Mouse (Mus musculus): ENCODE data around the gene Fgfr3.

Fgfr3 gene

DNA sequence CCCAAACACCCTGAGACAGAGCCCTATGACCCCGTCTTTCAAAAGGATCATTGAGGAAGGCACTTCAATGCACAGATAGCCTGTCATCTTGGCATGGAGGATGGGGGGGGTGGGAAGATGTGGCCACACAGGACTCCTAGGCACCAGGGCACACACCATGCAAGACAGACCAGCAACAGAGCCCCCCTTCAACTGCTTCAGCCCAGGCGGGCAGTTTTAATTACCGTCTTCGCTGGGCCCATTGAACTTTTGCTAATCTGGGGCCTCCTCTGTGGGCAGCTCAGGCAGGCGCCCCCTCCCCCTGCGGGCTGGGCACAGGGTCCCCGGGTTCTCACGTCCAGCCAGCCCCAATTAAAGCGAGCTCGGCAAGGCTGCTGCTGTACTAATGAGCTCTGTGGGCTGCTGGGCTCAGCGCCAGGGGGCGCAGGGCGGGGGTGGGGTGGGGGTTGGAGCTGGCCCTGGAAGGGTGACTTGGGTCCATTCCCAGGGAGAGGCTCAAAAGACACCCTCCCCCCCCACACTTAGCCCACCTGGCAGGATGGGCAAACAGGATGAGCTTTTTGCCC lies 23.4 kb upstream of the Fgfr3 start:
- DNase-seq (ENCODE audit: low read depth, low spot score) = no peak

DNA sequence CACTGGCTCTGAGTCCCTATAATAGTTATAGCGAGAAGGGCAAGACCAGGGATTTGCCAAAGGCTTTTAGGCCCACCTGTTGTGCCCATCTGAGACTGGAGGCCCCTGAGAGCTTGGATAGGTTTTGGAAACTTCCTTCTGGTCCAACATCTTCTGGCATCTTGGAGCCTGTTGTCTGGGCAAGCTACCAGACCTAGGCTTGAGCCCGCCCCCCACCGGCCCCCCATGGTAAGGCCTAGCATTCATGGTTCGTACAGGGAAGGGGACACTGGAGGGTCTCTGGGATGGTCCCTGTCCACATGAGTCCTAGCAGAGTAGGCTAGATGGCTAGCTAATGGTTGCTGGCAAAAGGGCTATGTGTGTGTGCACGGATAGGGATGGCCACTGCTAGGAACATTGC lies 22.8 kb upstream of the Fgfr3 start:
- no peak for DNase-seq (ENCODE audit: low read depth, low spot score)

DNA sequence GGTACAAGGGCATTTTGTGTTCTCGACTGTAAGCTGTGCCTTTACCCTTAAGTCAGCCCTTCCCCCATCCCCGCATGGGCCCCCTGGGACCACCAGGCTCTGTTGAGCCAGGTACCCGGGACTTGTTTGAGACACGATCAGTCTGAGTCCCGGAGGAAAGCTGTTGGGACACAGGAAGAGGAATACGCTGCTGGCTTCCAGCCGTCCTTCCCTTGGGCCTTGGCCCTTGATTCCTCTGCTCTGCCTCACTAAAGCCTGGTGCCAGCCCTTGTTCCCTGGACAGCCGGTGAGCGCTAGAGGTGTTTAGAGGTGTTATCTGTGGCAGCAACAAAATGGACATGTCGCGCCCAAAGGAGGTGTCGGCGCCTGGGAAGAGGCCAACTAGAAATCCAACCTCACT lies 21.5 kb upstream of the Fgfr3 start:
- no peak for DNase-seq (ENCODE audit: low read depth, low spot score)

DNA sequence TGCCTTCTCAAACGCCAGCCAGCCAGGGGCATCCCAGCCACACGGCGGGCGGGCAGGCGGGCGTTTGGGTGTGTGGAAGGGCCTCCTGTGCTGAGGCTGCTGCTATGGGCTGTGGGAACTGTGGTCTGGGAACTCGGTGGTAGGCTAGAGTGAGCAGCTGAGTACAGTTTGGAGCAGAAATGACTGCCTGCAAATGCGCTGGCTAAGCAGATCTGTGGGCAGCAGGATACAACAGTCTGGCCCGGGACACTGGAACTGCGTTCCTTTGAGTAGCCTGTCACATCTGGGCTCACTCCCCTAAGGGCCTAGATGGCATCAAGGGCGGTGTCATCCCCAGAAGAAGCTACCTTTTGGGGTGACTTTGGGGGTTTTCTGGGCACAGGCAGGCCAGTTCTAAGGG lies 19.6 kb upstream of the Fgfr3 start:
- DNase-seq (ENCODE audit: low read depth, low spot score) = no peak

DNA sequence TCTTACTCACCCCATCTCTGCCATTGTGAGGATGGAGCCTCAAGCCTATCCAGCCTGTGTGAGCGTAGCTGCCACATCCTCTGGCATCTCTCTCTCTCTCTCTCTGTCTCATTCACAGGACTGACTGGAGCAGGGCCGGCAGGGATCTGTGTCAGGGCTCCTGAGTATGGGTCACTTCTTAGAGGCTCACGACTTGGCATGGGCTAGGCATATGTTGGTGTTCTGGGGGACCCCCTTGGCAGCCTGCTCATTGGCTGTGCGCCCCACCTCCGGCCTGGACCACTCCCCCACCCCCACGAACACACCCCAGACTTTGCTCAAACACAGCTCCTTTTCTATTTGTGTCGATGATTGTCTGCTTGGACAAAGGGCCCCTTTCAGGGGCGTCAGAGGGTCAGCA lies 17.5 kb upstream of the Fgfr3 start:
- no peak for DNase-seq (ENCODE audit: low read depth, low spot score)

DNA sequence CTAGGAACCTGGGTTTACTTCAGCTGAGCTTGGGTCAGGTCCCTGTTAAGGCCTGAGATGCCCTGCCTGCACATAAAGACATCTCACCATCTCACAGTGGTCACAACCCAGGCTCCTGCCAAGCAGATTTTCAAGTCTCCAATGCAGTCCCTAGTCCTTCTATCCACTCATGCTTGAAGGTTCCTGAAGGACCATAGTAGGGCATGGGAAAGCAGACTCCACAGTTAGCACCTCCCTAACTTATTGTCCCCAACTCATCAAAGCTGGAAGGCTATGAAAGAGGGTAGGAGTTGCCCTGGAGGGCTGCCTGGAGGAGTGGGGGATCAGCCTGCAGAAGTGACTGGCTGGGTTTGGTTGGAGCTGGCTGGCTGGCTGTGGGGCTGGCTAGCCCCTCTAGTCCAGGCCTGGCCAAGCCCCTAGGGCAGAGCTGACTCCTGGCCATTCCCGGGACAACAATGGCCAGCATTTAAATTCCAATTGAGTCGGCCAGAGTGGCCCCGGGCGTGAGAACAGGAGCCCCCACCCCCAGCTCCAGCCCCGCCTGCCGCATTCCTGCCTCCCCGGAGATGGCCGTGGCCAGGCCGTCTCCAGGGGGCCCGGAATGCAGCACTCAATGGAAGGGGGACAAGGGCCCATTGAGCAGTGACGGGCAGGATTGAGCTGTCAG lies 16.4 kb upstream of the Fgfr3 start:
- DNase-seq (ENCODE audit: low read depth, low spot score) = no peak

DNA sequence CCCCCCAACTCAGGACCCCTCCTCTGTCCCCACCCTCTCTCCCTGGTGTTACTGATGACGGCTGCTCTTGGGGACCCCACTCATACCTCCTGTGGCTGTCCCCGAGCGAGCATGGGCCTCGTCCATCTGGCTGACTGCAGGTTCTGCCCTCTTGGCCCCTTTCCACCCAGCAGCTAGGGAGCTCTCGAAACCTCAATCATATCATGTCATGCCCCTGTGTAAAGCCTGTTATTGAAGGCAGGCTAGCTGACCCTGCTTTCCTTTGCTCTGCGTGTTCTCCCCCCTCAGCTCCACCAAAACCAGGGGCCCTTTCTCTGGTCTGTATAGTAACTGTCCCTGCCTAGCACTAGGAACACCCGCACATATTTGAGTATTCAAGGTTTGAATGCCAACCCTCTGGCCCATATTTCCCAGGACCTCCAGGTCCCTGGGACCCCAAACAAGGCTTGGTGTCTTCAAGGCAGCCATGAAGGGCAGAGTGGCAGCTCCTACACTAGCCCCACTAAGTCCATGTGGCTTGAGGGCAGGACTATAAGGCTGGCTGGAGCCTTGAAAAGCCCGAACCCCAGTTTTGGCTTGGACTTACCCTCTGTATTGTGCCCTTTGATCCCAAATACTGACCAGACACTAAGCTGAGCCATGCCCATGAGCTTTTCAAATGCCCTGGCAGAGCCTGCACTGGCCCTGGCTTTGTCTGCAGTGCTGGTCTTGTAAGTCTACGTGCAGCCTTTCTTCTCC lies 15.7 kb upstream of the Fgfr3 start:
- no peak for DNase-seq (ENCODE audit: low read depth, low spot score)

DNA sequence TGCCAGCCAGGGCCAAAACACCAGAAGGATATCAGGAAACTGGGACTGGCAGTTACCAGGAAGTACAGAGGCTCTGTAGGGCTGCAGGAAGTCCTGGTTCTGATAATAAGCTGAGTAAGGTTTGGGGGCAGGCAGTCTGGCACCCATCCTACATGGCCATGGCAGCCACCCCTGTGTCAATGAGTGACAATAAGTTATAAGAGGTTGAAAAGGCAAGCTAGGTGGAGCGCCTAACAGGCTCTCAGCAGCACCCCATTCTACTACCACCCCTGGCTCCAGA lies 15.2 kb upstream of the Fgfr3 start:
- DNase-seq (ENCODE audit: low read depth, low spot score) = no peak

DNA sequence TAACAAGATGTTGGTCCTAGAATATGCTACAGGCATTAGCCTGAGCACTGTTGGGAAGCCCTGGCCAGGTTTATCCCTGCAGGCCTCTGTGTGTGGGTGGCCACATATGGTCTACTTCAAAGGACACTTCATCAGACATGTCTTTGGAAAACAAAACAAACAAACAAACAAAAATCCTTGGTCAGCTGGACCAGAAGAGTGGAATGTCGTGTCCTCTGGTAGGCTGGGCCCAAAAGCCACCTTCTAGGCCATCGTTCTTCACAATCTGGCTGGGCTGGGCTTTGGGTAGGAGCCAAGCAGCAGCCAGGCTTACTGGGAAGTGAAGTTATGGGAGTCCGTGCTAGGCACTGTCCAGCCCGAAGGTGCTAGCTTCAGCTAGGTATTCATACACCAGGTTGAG lies 14.3 kb upstream of the Fgfr3 start:
- DNase-seq (ENCODE audit: low read depth, low spot score) = no peak

DNA sequence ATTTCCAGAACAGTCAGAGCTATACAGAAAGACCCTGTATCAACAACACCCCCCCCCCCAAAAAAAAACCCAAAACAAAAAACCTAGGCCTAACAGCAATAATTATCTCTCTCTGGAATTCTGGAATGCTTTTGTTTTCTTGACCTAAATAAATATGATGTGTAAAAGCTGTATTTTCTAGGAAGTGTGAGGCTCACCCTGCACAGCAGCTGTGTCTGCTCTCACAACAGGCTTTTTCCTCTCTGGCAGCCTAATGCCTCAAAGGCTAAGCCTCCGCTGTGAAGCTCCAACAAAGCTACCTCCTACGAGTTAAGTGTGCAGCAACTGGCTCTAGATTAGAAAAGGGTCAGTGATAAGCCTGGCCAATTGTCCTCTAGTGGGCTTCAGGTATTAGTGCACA lies 12.4 kb upstream of the Fgfr3 start:
- DNase-seq (ENCODE audit: low read depth, low spot score) = no peak

DNA sequence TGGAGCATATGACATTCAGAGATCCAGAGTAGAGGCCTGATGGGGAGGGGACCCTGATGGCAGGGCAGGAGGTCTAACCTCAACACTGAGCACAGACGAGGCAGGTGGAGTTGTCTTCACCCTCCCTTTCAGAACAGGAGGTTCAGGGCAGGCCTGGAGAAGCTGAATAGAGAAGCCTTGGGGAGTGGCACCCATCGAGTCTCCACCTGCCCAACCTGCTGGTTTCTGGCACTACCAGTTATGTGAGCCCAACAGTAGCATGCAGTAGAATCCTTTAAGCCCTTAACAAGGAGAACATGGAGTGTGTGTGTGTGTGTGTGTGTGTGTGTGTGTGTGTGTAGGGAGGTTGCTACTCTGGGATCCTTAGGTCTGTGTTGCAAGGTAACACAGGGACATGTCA lies 8.9 kb upstream of the Fgfr3 start:
- DNase-seq (ENCODE audit: low read depth, low spot score) = no peak

DNA sequence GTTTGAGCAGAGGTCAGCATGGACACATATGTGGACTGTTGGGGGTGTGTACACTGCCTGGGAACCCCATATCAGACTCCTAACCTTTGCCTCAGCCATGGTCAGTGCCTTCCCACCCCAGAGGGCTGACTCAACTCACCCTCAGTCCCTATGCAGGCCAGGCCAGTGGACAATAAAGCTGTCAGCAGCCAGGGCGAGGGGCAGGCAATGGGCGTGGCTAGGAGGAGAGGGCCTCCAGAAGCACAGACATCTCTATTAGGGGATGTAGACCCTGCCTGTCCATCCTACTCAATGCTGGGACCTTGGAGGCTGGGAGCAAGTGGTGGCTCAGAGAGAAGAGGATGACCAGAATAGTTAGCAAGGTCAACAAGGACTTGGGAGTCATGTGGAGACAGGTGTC lies 6.3 kb upstream of the Fgfr3 start:
- DNase-seq (ENCODE audit: low read depth, low spot score) = no peak

DNA sequence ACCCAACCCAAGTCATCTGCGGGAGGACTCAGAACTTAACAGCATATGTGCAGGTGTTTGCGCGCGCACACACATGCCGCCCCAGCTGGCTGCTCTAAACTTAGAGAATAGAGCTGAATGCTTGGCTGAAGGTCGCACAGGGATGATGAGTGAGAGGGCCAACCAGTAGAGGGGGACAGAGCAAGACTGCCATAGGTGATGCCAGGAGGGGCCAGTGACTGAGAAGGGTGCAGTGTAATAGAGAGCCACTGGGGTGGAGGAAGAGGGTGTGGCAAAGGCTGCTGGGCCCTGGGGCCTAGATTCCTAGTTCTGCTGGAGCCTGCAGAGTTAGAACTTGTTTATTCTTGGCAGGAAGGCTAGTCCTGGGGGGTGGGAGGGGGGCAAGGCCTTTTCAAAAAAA lies 5.0 kb upstream of the Fgfr3 start:
- no peak for DNase-seq (ENCODE audit: low read depth, low spot score)

DNA sequence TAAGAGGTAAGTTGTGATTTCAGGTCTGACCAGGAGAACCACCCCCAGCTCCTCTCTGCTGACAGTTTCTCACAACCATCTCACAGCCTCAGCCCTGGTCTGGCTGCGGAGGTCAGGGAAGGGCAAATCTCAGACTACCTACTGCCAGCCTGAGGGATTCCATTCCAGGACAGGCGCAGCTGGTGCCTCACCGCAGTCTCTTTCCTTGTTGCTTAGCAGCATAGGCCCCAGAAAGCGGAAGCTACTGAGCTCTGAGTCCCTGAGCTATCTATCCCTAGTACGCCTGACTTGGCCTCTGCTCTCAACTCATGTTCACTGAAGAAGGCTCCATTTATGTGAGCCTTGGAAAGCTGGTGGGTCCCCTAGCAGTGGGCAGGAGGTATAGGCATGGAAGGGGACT lies 3.0 kb upstream of the Fgfr3 start:
- DNase-seq (ENCODE audit: low read depth, low spot score) = peak; percentile 38

DNA sequence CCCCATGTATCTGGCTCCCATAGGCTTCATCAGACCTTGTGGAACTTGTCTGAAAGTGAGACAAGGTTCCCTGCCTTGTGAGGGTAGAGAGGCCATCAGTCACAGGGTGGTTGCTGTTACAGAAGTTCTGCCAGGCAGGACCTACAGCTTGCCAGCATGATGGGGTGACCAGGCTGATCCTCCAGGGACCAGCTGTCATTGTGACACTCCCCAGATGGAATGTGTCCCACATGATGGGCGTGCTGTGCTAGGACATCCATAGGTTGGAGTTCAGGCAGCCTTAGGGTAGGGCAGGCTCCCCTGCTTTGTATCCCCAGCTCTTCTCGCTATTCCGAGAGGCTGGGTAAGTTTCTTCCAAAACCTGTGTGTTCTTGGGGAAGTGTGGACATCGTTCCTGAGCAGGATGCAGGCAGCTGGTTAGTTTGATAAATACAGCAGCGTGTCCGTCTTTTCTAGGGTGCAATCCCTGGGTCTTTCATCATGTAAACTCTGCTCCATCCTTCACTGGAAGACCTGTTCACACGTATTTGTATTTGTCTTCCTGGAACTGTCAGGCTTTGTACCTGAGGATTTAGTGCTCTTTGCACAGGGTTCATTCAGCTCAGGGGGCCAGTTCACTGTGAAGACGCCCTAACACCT lies 503 bp upstream of the Fgfr3 start:
- peak; percentile 21 for DNase-seq (ENCODE audit: low read depth, low spot score)

DNA sequence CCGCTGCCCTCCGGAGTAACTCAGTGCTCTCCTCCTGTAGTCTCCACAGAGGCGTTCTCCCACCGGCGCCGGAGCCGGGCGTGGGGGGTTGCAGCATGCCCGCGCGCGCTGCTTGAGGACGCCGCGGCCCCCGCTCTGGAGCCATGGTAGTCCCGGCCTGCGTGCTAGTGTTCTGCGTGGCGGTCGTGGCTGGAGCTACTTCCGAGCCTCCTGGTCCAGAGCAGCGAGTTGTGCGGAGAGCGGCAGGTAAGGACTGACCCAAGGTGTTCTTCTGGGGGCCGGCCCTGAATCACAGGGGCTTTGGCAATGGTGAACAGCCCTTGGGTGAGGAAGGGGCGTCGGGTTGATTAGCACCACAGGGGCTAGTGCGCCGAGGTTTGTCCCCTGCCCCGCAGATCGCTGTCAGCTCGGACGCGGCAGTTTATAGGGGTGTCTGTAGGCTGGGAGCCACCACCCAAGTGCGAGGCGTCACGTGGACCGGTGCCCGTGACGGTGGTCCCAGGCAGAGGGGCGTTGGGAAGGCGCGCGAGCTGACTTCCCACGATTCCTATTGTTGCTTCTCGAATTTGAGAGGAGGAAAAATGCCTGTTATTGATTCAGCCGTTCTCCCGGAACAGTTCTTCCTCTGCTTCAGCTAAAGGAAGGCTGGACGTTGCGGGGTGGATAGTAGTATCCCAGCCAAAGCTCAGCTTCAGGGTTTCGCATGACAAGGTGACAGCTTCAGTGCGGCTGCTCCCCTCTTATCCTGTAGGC lies 968 bp downstream of the Fgfr3 start:
- peak; percentile 33 for DNase-seq (ENCODE audit: low read depth, low spot score)

DNA sequence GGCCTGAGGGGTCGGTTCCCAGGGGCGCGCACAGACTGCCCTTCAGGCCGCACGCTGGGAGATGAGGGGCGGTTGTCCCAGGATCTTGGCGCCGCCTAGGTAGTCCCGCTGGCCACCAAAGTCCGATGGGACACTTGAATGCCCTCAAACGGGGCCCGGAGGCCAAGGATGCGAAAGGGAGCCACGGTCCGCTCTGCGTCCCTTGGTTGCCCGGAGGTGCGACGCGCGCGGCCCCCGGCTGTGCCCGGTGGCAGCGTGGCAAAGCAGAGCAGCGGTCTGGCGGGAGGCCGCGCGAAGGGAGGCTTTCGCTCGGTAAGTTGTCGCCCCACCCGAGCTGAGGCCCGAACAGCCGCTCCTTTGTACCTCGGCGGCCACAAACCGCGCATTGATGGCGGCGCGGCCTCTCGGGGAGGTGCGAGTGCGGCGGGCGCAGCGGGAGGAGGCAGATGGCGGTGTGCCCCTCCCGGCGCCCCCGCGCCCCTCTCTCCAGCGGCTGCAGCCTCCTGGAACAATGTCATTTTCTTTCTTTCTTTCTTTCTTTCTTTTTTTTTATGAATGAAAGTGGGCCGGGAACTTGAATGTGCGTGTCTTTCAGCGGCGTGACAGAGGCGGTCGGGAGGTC lies 1.7 kb downstream of the Fgfr3 start:
- DNase-seq (ENCODE audit: low read depth, low spot score) = peak; percentile 10

DNA sequence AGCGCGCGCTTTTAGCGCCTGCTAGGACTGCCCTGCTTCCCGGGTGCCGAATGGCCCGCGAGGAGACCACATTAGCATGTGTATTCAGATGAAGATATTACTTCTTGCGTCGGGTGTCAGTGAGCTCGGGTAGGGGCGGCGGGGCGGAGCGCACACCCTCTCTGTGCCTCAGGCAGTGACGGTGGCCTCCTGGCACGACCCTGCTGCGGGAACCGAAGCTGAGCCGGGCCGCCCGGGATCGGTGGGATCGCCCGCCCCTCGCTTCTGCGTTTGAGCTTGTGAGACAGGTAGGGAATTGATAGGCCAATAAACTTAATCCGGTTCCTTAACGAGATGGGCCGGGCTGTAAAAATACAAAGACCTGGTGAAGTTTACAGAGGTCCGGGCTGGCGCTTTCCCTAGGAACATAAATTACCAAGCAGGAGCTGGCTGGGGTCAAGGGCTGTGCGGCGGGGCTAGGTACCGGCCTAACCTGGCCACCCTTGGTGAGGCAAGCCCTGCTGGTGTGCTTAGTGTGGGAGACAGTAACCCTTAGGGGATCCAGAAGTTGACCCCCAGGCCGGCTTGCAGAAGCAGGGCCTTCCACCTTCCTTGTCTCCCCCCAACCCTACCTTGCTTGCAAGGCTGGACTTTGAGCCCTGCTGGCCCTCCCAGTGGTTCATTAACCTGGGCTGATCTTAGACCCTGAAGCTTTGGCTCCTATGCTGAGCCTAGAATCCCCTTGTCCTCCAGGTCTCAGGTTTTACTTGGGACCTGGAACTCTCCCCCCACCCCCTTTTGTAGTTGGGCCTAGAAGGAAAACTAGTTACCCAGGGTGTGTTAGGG lies 2.4 kb downstream of the Fgfr3 start:
- DNase-seq (ENCODE audit: low read depth, low spot score) = peak; percentile 31

DNA sequence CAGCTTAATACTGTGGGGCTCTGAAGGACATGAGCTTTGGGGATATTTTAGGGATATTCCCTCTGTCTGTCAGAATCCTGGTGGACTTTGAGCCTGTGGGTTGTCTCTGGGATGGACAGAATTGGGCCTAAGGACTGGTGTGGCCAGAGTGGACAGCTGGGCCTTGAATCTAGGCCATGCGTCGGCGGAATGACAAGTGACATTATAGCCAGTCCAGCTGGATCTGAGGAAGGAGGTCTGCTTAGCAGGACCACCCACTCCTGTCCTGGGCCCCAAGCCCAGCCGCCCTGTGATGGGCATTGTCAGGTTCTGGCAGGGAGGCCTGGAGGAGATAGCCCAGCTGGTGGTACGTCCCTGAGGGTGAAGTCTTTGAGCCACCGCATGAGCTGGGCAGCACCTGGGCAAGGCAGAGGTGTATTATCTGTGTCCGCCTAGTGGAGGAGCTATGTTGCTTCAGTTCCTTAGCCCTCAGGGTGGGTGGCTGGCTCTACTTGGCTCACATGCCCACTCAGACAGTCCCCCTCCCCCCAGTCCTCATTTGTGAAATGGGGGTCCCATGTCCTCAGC lies 4.7 kb downstream of the Fgfr3 start:
- DNase-seq (ENCODE audit: low read depth, low spot score) = no peak

DNA sequence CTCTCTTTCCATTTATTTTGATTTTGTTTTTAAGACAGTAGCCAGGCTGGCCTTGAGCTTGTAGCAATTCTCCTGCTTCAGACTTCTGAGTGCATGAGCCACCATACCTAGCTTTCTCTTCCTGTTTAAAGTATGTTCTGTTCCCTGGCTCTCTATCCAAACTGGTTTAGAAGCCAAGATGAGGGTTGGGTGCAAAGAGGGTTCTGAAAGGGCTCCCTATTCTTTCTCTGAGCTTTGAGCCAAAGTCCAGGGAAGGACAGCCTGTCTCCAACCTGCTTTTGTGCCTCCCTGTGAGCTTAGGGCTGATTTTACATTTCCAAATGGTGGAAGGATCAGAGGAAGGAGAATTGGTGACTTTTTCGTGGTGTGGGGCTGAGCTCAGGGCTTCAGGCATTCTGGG lies 5.4 kb downstream of the Fgfr3 start:
- no peak for DNase-seq (ENCODE audit: low read depth, low spot score)

DNA sequence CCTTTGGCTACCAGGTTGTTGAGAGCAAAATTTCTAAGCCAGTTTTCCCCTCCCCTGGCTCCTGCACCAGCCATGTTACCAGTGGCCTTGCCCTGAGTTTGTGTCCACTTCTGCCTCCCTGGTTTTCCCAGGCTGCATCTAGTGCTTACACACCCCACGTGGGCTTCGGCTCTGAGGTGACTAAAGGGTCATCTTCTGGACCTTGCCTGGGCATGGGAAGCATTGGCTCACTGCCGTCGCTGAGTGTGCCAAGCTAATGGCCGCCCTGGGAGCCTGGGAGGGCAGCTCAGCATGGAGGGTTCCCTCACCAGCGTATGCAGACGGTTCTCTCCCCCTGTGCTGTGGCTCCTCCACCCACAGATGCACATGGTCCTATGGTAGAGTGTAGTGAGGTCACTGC lies 7.4 kb downstream of the Fgfr3 start:
- DNase-seq (ENCODE audit: low read depth, low spot score) = no peak

All from R1 (cell line).